Mouse (Mus musculus) CH12.LX (cell line): ENCODE measurements around the gene Plekhm3. TPM values are rescaled to one million over a fixed set of nuclear protein-coding genes. Genes with fewer than 3 reads are reported as not detected.

Experiments
- DNase-seq: peaks from one replicate; pipeline ENCODE4 v3.0.0-alpha.2; 2013; ENCODE audit errors: extremely low read depth
- H3K27ac ChIP-seq: 2 replicates; pipeline ENCODE4 v1.5.1; 2012; ENCODE audit warnings: low read depth, mild to moderate bottlenecking, control low read depth, moderate library complexity; ENCODE audit not compliant: insufficient read depth
- H3K27me3 ChIP-seq: replicated peaks from 2 replicates; pipeline ENCODE3; 2012; ENCODE audit warnings: inconsistent platforms
- H3K36me3 ChIP-seq, 2 experiments: replicated peaks in 1 of 2; 2 replicates each; pipeline versions ENCODE3 to v1.6.1; 2012; ENCODE audit warnings: inconsistent platforms in 1 of 2, low read length in 1 of 2, mild to moderate bottlenecking in 1 of 2, mixed read lengths in 1 of 2, moderate library complexity in 1 of 2; ENCODE audit not compliant: control insufficient read depth in 1 of 2, insufficient read depth in 1 of 2
- H3K4me1 ChIP-seq, 2 experiments: 2 replicates each; pipeline ENCODE4 v1.6.1; 2012; ENCODE audit warnings: inconsistent platforms in 1 of 2, moderate library complexity in 1 of 2; ENCODE audit not compliant: insufficient read depth in 2 of 2, control insufficient read depth in 1 of 2
- H3K4me2 ChIP-seq: 2 replicates; pipeline ENCODE4 v1.6.1; 2012; ENCODE audit warnings: low read depth, mild to moderate bottlenecking, control low read depth; ENCODE audit not compliant: poor library complexity, insufficient read depth, severe bottlenecking
- H3K4me3 ChIP-seq, 3 experiments: fragments of 150-350 bp in 1 of 3; sonication (generic) in 1 of 3; replicated peaks in 1 of 3; 2 replicates each; pipeline versions ENCODE3 to v1.5.1; 2011 to 2012; ENCODE audit warnings: low read depth in 2 of 3, low read length in 2 of 3, mild to moderate bottlenecking in 2 of 3, moderate library complexity in 2 of 3, control low read depth in 1 of 3, improper control_type of control experiment in 1 of 3, inconsistent platforms in 1 of 3, mixed read lengths in 1 of 3; ENCODE audit not compliant: poor library complexity in 1 of 3
- H3K79me2 ChIP-seq: replicated peaks from 2 replicates; pipeline ENCODE4 v1.6.1; 2012; ENCODE audit warnings: mild to moderate bottlenecking, moderate library complexity; ENCODE audit not compliant: control insufficient read depth, poor library complexity, insufficient read depth, severe bottlenecking; ENCODE audit errors: extremely low read depth
- H3K9ac ChIP-seq: 2 replicates; pipeline ENCODE4 v1.6.1; 2012; ENCODE audit warnings: low read depth, mild to moderate bottlenecking, control low read depth, moderate library complexity; ENCODE audit not compliant: insufficient read depth
- H3K9me3 ChIP-seq: replicated peaks from 2 replicates; pipeline ENCODE3; 2012; ENCODE audit warnings: low read length, inconsistent platforms, mixed read lengths
- BHLHE40 ChIP-seq: IDR thresholded peaks from 2 replicates; pipeline ENCODE4 v1.6.1; 2011; ENCODE audit warnings: mild to moderate bottlenecking, low read depth, low read length, improper control_type of control experiment
- CTCF ChIP-seq, 2 experiments: IDR thresholded peaks in 1 of 2; conservative IDR thresholded peaks in 1 of 2; 2 replicates each; pipeline ENCODE4 v1.5.1; 2011 to 2012; ENCODE audit warnings: low read depth in 2 of 2, low read length in 2 of 2, improper control_type of control experiment in 1 of 2, inconsistent platforms in 1 of 2, mild to moderate bottlenecking in 1 of 2, moderate library complexity in 1 of 2
- E2F4 ChIP-seq: IDR thresholded peaks from 2 replicates; pipeline ENCODE4 v1.6.1; 2011; ENCODE audit warnings: low read depth, low read length, improper control_type of control experiment; ENCODE audit not compliant: insufficient replicate concordance
- EP300 ChIP-seq: IDR thresholded peaks from 2 replicates; pipeline ENCODE4 v1.6.1; 2011; ENCODE audit warnings: low read length, improper control_type of control experiment
- JUN ChIP-seq: IDR thresholded peaks from 2 replicates; pipeline ENCODE4 v1.6.1; 2011; ENCODE audit warnings: low read depth, mild to moderate bottlenecking, low read length, improper control_type of control experiment, moderate library complexity; ENCODE audit not compliant: insufficient read depth
- JUND ChIP-seq: conservative IDR thresholded peaks from 2 replicates; pipeline ENCODE4 v1.6.1; 2011; ENCODE audit warnings: low read depth, low read length, improper control_type of control experiment
- MAX ChIP-seq: IDR thresholded peaks from 2 replicates; pipeline ENCODE4 v1.6.1; 2011; ENCODE audit warnings: low read length, improper control_type of control experiment
- MXI1 ChIP-seq: IDR thresholded peaks from 2 replicates; pipeline ENCODE4 v1.6.1; 2011; ENCODE audit warnings: mild to moderate bottlenecking, low read depth, low read length, improper control_type of control experiment
- MYC ChIP-seq: IDR thresholded peaks from 2 replicates; pipeline ENCODE4 v1.6.1; 2011; ENCODE audit warnings: low read depth, mild to moderate bottlenecking, improper control_type of control experiment, low read length
- PAX5 ChIP-seq: IDR thresholded peaks from 2 replicates; pipeline ENCODE4 v1.6.1; 2012; ENCODE audit warnings: low read length, inconsistent platforms, mixed read lengths
- POLR2AphosphoS2 ChIP-seq: IDR thresholded peaks from 2 replicates; pipeline ENCODE4 v1.6.1; 2011; ENCODE audit warnings: low read depth, low read length, improper control_type of control experiment
- RAD21 ChIP-seq: IDR thresholded peaks from 2 replicates; pipeline ENCODE4 v1.6.1; 2011; ENCODE audit warnings: low read depth, mild to moderate bottlenecking, low read length, improper control_type of control experiment, moderate library complexity
- RCOR1 ChIP-seq: conservative IDR thresholded peaks from 2 replicates; pipeline ENCODE4 v1.6.1; 2012; ENCODE audit warnings: low read depth, mild to moderate bottlenecking, inconsistent platforms, low read length, improper control_type of control experiment
- SIN3A ChIP-seq: IDR thresholded peaks from 2 replicates; pipeline ENCODE4 v1.6.1; 2012; ENCODE audit warnings: low read length, improper control_type of control experiment, inconsistent platforms
- SMC3 ChIP-seq: IDR thresholded peaks from 2 replicates; pipeline ENCODE4 v1.6.1; 2011; ENCODE audit warnings: low read depth, low read length, improper control_type of control experiment
- TBP ChIP-seq: conservative IDR thresholded peaks from 2 replicates; pipeline ENCODE4 v1.6.1; 2011; ENCODE audit warnings: low read depth, low read length, improper control_type of control experiment
- TCF12 ChIP-seq: IDR thresholded peaks from 2 replicates; pipeline ENCODE4 v1.6.1; 2014; ENCODE audit warnings: low read depth, mild to moderate bottlenecking, inconsistent platforms, low read length, improper control_type of control experiment
- UBTF ChIP-seq: IDR thresholded peaks from 2 replicates; pipeline ENCODE4 v1.6.1; 2012; ENCODE audit warnings: low read depth, mild to moderate bottlenecking, inconsistent platforms, low read length, improper control_type of control experiment, moderate library complexity
- USF1 ChIP-seq: IDR thresholded peaks from 2 replicates; pipeline ENCODE4 v1.6.1; 2014; ENCODE audit warnings: low read depth, mild to moderate bottlenecking, inconsistent platforms, low read length, improper control_type of control experiment
- ZMIZ1 ChIP-seq: IDR thresholded peaks from 2 replicates; pipeline ENCODE4 v1.6.1; 2012; ENCODE audit warnings: low read depth, mild to moderate bottlenecking, inconsistent platforms, low read length, improper control_type of control experiment
- ZNF384 ChIP-seq: IDR thresholded peaks from 2 replicates; pipeline ENCODE4 v1.6.1; 2012; ENCODE audit warnings: low read depth, low read length, improper control_type of control experiment, inconsistent platforms
- dilution Hi-C: fragments of 300-500 bp; cut with MboI; formaldehyde crosslinking; loops from 2 replicates; pipeline ENCODE4 v1.14.3; 2020; ENCODE audit warnings: low sequenced_read_pairs; ENCODE audit not compliant: extremely low pct_unique_long_range_greater_than_20kb, extremely low pct_ligation_motif_present
- in situ Hi-C: fragments of 300-500 bp; cut with MboI; formaldehyde crosslinking; loops from 3 replicates; pipeline ENCODE4 v1.14.3; 2019; ENCODE audit warnings: low sequenced_read_pairs, low pct_ligation_motif_present, low pct_unique_long_range_greater_than_20kb, mixed read lengths
- polyA plus RNA-seq: library from polyadenylated mRNA; unstranded; fragments of >175 nt; gene quantifications from 2 replicates; pipeline ENCODE4 v1.2.1, GENCODE M21; 2012; ENCODE audit warnings: low read depth; ENCODE audit not compliant: insufficient read length
- total RNA-seq, 2 experiments: library from RNA; depleted of rRNA; stranded (reverse); fragments of 300-350 nt in 1 of 2; fragments of >200 nt in 1 of 2; gene quantifications; 2 replicates each; pipeline ENCODE4 v1.2.3; 2012 to 2014

Gene Plekhm3
- total and polyA plus RNA-seq, 3 experiments, result 9.9 to 14.1 (median 13.0) TPM

GRCm38 (mm10) chr1:64907740-64908139, 48.9 kb downstream of the Plekhm3 start:
- TF ChIP-seq ZMIZ1 (no peak), SIN3A (no peak), MAX (no peak), JUN (no peak), E2F4 (no peak), BHLHE40 (no peak), RAD21 (no peak), ZNF384 (no peak), MXI1 (no peak), JUND (no peak), MYC (no peak), USF1 (no peak), UBTF (no peak), TCF12 (no peak), SMC3 (no peak), POLR2AphosphoS2 (no peak)
- Histone ChIP-seq H3K4me1 (peaks cover 0 to 1% of the 10 kb centered on the region in 2 experiments; a peak in 1 of 4 replicates), H3K36me3 (peaks cover 21 to 67% of the 10 kb centered on the region in 2 experiments), H3K9ac (no peak overlapping the region), H3K27me3 (no peaks in the 10 kb centered on the region), H3K4me2 (no peak overlapping the region), H3K9me3 (no peaks in the 10 kb centered on the region), H3K4me3 (no peak overlapping the region), H3K79me2 (peaks cover 12% of the 10 kb centered on the region; the same call in 1 of the 2 replicates), H3K27ac (no peak overlapping the region)
- no peak for DNase-seq
- in situ Hi-C loops, result no loop called here
- dilution Hi-C loops, result no loop called here

GRCm38 (mm10) chr1:64906226-64906625, 50.4 kb downstream of the Plekhm3 start:
- TF ChIP-seq POLR2AphosphoS2 (no peak), EP300 (no peak), CTCF (conservative IDR thresholded peaks at IDR 0.05 in 1 of 2, IDR thresholded peaks at IDR 0.05 in 1 of 2; ENCODE audit: low read depth in 2 of 2, low read length in 2 of 2) (no peak), TBP (no peak), RCOR1 (no peak), PAX5 (no peak), ZMIZ1 (no peak), E2F4 (no peak), BHLHE40 (no peak), SIN3A (no peak), MXI1 (no peak)
- Histone ChIP-seq H3K27ac (no peak overlapping the region), H3K9me3 (no peaks in the 10 kb centered on the region), H3K36me3 (peaks cover 22 to 67% of the 10 kb centered on the region in 2 experiments), H3K9ac (no peak overlapping the region), H3K4me2 (no peak overlapping the region), H3K79me2 (peaks cover 9% of the 10 kb centered on the region; the same call in 1 of the 2 replicates), H3K4me1 (no peaks in the 10 kb centered on the region), H3K27me3 (no peaks in the 10 kb centered on the region), H3K4me3 (no peak overlapping the region)
- in situ Hi-C loops (no loop called here), dilution Hi-C loops (no loop called here)
- DNase-seq, result no peak
